Mouse (Mus musculus) ES-E14 (cell line): ENCODE results near the gene Serpinf2.

Experiments
- CHD2 ChIP-seq: IDR thresholded peaks from 2 replicates; pipeline ENCODE4 v1.6.1; 2014; ENCODE audit warnings: mild to moderate bottlenecking, low read depth, low read length, inconsistent platforms
- HCFC1 ChIP-seq: IDR thresholded peaks from 2 replicates; pipeline ENCODE4 v1.6.1; 2012; ENCODE audit warnings: low read length, inconsistent platforms, borderline replicate concordance; ENCODE audit not compliant: insufficient read depth
- MAFK ChIP-seq: IDR thresholded peaks from 2 replicates; pipeline ENCODE4 v1.6.1; 2014; ENCODE audit warnings: mild to moderate bottlenecking, low read depth, low read length, inconsistent platforms; ENCODE audit not compliant: insufficient read depth
- ZC3H11A ChIP-seq: IDR thresholded peaks from 2 replicates; pipeline ENCODE4 v1.6.1; 2012; ENCODE audit warnings: low read depth, mild to moderate bottlenecking, inconsistent platforms, low read length, borderline replicate concordance
- ZNF384 ChIP-seq: IDR thresholded peaks from 2 replicates; pipeline ENCODE4 v1.6.1; 2012; ENCODE audit warnings: low read depth, low read length, inconsistent platforms

GRCm38 (mm10) chr11:75424459-75424858, 14.9 kb downstream of the Serpinf2 start:
- no peak for TF ChIP-seq ZNF384
- no peak for TF ChIP-seq MAFK
- TF ChIP-seq CHD2, result no peak
- TF ChIP-seq ZC3H11A, result no peak
- TF ChIP-seq HCFC1, result no peak
